Mouse (Mus musculus) bone marrow macrophage, adult 2 months (primary cell): ENCODE results near the gene Herc4.

ENCODE experiments used
- CTCF ChIP-seq: IDR thresholded peaks from 2 replicates; pipeline ENCODE4 v1.5.1; 2012; ENCODE audit warnings: low read depth, mild to moderate bottlenecking, low read length, moderate library complexity
- POLR2A ChIP-seq: IDR thresholded peaks from 2 replicates; pipeline ENCODE4 v1.6.1; 2012; ENCODE audit warnings: mild to moderate bottlenecking, low read depth, low read length, borderline replicate concordance

DNA sequence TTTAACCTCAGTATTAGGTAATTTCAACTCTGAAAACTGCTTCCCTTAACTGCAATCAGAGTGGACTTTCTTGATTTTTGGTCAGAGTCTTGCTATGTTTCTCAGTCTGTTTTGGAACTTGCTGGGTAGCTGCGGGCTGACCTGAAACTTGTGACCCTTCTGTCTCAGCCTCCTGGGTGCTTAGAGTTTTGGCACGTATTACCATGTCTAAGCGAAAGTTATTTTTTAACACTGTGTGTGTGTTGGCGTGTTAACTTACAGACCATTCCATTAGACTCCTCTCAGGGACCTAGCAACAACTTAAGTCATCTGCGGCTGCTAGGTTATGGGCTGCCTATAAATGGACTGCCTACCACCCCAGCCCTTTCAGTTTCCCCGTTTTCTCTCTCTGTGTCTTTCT, 123.8 kb downstream of the Herc4 start:
- TF ChIP-seq CTCF (no peak), POLR2A (no peak)
